Mouse (Mus musculus): ENCODE measurements around the gene Fgf3. TPM values are rescaled to one million over a fixed set of nuclear protein-coding genes. Genes with fewer than 3 reads are reported as not detected.

Gene Fgf3
- polyA plus RNA-seq, 1 experiment = not detected

- no peaks in the 10 kb centered on the region for H3K36me3 ChIP-seq (ENCODE audit: control insufficient read depth, insufficient read depth, low read length)
- 77% methylated on average over 17 of the region's 17 CpGs for WGBS
- H3K27me3 ChIP-seq (replicated peaks; ENCODE audit: control insufficient read depth, insufficient read depth, low read length) = no peaks in the 10 kb centered on the region
- H3K4me1 ChIP-seq (ENCODE audit: control insufficient read depth, insufficient read depth, low read length) = no peaks in the 10 kb centered on the region; the same call in 1 of the 2 replicates
- no peak overlapping the region for H3K27ac ChIP-seq (ENCODE audit: insufficient read depth, low read depth, low read length)
- DNase-seq = no peak
- TF ChIP-seq CTCF (conservative IDR thresholded peaks at IDR 0.05; ENCODE audit: insufficient read depth, insufficient read length, low read depth, low read length) = no peak
- no peak for TF ChIP-seq POLR2A (IDR thresholded peaks at IDR 0.05; ENCODE audit: low read depth, low read length)
- no peak overlapping the region for H3K4me3 ChIP-seq (ENCODE audit: insufficient read depth, low read depth, low read length)
Observed at GRCm38 (mm10) chr7:144796986-144797735, 40.7 kb upstream of the Fgf3 start.

- Histone ChIP-seq H3K4me3 (ENCODE audit: insufficient read depth, low read depth, low read length) (no peak overlapping the region), H3K27me3 (replicated peaks; ENCODE audit: control insufficient read depth, insufficient read depth, low read length) (no peaks in the 10 kb centered on the region), H3K36me3 (ENCODE audit: control insufficient read depth, insufficient read depth, low read length) (no peaks in the 10 kb centered on the region), H3K4me1 (ENCODE audit: control insufficient read depth, insufficient read depth, low read length) (no peaks in the 10 kb centered on the region), H3K27ac (ENCODE audit: insufficient read depth, low read depth, low read length) (no peak overlapping the region)
- TF ChIP-seq CTCF (conservative IDR thresholded peaks at IDR 0.05; ENCODE audit: insufficient read depth, insufficient read length, low read depth, low read length) (peak; percentile 65), POLR2A (IDR thresholded peaks at IDR 0.05; ENCODE audit: low read depth, low read length) (no peak)
- DNase-seq = peak; percentile 21
- 40% methylated on average over 1 of the region's 1 CpGs for WGBS
Observed at GRCm38 (mm10) chr7:144798471-144798870, 39.4 kb upstream of the Fgf3 start.

- Histone ChIP-seq H3K27me3 (replicated peaks; ENCODE audit: control insufficient read depth, insufficient read depth, low read length) (no peaks in the 10 kb centered on the region), H3K4me3 (ENCODE audit: insufficient read depth, low read depth, low read length) (no peak overlapping the region), H3K27ac (ENCODE audit: insufficient read depth, low read depth, low read length) (no peak overlapping the region), H3K36me3 (ENCODE audit: control insufficient read depth, insufficient read depth, low read length) (no peaks in the 10 kb centered on the region), H3K4me1 (ENCODE audit: control insufficient read depth, insufficient read depth, low read length) (no peaks in the 10 kb centered on the region)
- no peak for DNase-seq
- TF ChIP-seq POLR2A (IDR thresholded peaks at IDR 0.05; ENCODE audit: low read depth, low read length) (no peak), CTCF (conservative IDR thresholded peaks at IDR 0.05; ENCODE audit: insufficient read depth, insufficient read length, low read depth, low read length) (no peak)
- WGBS = 81% methylated on average over 6 of the region's 6 CpGs
Observed at GRCm38 (mm10) chr7:144807036-144807435, 30.8 kb upstream of the Fgf3 start.

- Histone ChIP-seq H3K36me3 (ENCODE audit: control insufficient read depth, insufficient read depth, low read length) (no peaks in the 10 kb centered on the region), H3K4me1 (ENCODE audit: control insufficient read depth, insufficient read depth, low read length) (no peaks in the 10 kb centered on the region), H3K27ac (ENCODE audit: insufficient read depth, low read depth, low read length) (no peak overlapping the region), H3K4me3 (ENCODE audit: insufficient read depth, low read depth, low read length) (no peak overlapping the region), H3K27me3 (replicated peaks; ENCODE audit: control insufficient read depth, insufficient read depth, low read length) (no peaks in the 10 kb centered on the region)
- no peak for TF ChIP-seq CTCF (conservative IDR thresholded peaks at IDR 0.05; ENCODE audit: insufficient read depth, insufficient read length, low read depth, low read length)
- TF ChIP-seq POLR2A (IDR thresholded peaks at IDR 0.05; ENCODE audit: low read depth, low read length) = no peak
- DNase-seq = no peak
- WGBS = 73% methylated on average over 4 of the region's 4 CpGs
Observed at GRCm38 (mm10) chr7:144807976-144808577, 29.8 kb upstream of the Fgf3 start.

DNA sequence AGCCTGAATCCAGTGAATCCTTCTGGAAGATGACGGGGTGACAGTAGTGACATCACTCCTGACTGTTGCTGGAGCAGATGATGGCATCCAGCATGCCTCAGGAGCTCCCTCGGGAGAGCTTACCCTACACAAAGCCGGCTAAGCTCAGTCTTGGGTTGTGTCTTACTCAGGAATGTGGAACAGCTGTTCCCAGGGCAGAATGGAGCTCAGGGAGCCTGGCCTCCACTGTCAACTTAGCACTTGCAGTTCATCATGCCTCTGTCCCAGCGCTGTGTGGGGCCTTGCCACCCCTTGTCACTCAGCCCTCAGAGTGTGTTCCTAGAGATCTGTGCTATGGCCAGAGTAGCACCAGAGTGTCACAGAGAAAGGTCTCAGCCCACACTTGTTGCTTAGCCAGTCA lies 26.4 kb upstream of the Fgf3 start:
- no peak for TF ChIP-seq CTCF (conservative IDR thresholded peaks at IDR 0.05; ENCODE audit: insufficient read depth, insufficient read length, low read depth, low read length)
- no peak for TF ChIP-seq POLR2A (IDR thresholded peaks at IDR 0.05; ENCODE audit: low read depth, low read length)
- WGBS = 47% methylated on average over 4 of the region's 4 CpGs
- DNase-seq = no peak
- no peaks in the 10 kb centered on the region for H3K4me1 ChIP-seq (ENCODE audit: control insufficient read depth, insufficient read depth, low read length)
- H3K4me3 ChIP-seq (ENCODE audit: insufficient read depth, low read depth, low read length) = no peak overlapping the region
- no peak overlapping the region for H3K27ac ChIP-seq (ENCODE audit: insufficient read depth, low read depth, low read length)
- H3K27me3 ChIP-seq (replicated peaks; ENCODE audit: control insufficient read depth, insufficient read depth, low read length) = no peaks in the 10 kb centered on the region
- no peaks in the 10 kb centered on the region for H3K36me3 ChIP-seq (ENCODE audit: control insufficient read depth, insufficient read depth, low read length)

- H3K4me3 ChIP-seq (ENCODE audit: insufficient read depth, low read depth, low read length) = no peak overlapping the region
- H3K4me1 ChIP-seq (ENCODE audit: control insufficient read depth, insufficient read depth, low read length) = no peaks in the 10 kb centered on the region
- WGBS = 37% methylated on average over 7 of the region's 7 CpGs
- no peak overlapping the region for H3K27ac ChIP-seq (ENCODE audit: insufficient read depth, low read depth, low read length)
- no peak for TF ChIP-seq POLR2A (IDR thresholded peaks at IDR 0.05; ENCODE audit: low read depth, low read length)
- no peak for TF ChIP-seq CTCF (conservative IDR thresholded peaks at IDR 0.05; ENCODE audit: insufficient read depth, insufficient read length, low read depth, low read length)
- DNase-seq = no peak
- no peaks in the 10 kb centered on the region for H3K36me3 ChIP-seq (ENCODE audit: control insufficient read depth, insufficient read depth, low read length)
- H3K27me3 ChIP-seq (replicated peaks; ENCODE audit: control insufficient read depth, insufficient read depth, low read length) = no peaks in the 10 kb centered on the region
Observed at GRCm38 (mm10) chr7:144821901-144822300, 16.0 kb upstream of the Fgf3 start.

DNA sequence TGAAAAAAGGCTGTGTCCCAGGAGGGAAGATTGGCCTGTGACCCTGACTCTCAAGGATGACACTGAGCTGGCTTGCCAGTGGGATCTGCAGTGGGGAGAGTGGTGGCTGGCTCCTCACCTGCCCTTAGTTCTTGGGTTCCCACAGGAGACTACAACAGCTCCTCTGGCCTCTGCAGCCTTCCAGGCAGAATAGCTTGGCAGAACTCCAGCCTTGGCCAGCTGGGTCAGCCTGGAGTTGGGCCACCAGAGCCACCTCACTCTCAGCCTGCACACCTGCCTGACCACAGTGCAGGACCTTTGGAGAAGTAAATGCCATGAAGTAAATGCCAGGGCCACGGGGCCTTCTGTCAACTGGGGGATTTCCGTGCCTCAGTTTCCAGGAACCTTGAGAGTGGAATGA lies 13.9 kb upstream of the Fgf3 start:
- DNase-seq = peak; percentile 37
- 83% methylated on average over 2 of the region's 2 CpGs for WGBS
- Histone ChIP-seq H3K27me3 (replicated peaks; ENCODE audit: control insufficient read depth, insufficient read depth, low read length) (no peaks in the 10 kb centered on the region), H3K4me3 (ENCODE audit: insufficient read depth, low read depth, low read length) (no peak overlapping the region), H3K27ac (ENCODE audit: insufficient read depth, low read depth, low read length) (no peak overlapping the region), H3K36me3 (ENCODE audit: control insufficient read depth, insufficient read depth, low read length) (no peaks in the 10 kb centered on the region), H3K4me1 (ENCODE audit: control insufficient read depth, insufficient read depth, low read length) (no peaks in the 10 kb centered on the region)
- no peak for TF ChIP-seq CTCF (conservative IDR thresholded peaks at IDR 0.05; ENCODE audit: insufficient read depth, insufficient read length, low read depth, low read length)
- TF ChIP-seq POLR2A (IDR thresholded peaks at IDR 0.05; ENCODE audit: low read depth, low read length) = no peak

All from kidney, adult 2 months (tissue).